Mouse (Mus musculus): ENCODE results near the gene E130114P18Rik.

The E130114P18Rik gene

DNA sequence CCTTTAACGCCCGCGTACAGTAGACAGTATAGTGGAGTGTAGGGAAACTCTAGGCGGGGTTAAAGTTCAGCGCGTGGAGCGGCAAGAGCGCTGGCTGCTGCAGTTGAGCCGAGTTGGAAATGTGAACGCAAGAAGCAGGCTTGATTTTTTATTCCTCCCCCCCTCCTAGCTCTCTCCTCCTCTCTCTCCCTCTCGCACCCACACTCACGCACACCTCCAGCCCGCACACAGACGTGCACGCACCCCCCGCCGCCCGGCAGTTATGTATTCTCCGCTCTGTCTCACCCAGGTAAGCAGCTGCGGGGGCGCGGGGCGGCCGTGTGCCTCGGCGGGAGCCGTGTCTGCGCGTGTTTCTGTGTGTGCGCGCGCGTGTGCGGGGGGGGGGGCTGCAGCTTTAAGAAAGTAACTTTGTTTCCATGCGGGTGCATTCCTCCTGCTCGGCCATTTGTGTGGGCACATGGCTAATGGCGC lies at the start of gene E130114P18Rik:
Gene E130114P18Rik, minus strand, starts transcription at position 373 of the 471 bp plus-strand sequence.
- peak; percentile 77 for DNase-seq

DNA sequence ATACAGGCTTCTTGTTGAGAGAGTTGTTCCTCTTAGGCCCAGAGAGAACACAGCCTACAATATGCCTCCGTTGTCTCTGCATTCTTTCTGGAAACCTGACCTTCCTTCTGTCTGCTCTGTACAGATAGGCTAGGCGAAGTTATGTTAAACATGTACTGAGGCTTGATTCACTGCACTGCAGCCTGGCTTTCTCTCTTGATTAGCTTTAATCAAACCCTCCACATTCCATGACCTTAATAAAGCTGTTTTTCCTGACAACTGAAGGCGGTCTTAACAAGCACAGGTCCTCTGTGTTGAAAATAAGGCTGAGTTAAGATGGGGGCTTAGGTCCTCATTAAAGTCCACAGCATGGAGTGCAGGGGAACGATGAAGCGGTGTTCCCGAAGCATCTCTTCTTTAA lies 49.2 kb upstream of the E130114P18Rik start:
- no peak for DNase-seq

DNA sequence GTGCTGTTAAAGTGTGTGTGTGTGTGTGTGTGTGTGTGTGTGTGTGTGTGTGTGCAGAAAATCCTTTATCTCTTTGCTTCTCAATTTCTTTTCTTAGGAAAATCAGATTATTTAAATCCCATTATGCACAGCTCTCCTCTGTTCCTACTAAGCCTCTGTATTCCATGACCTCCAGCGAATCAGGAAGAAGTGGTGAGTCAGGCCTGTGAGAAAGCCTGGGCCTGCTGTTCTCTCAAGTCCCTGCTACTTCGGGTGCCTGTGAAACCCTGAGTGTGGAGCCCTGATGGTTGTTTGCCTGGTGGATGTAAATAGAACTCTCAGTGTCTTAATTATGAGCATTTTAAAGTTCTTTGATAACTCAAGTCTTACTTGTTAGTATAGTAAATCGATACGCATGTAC lies 48.0 kb upstream of the E130114P18Rik start:
- no peak for DNase-seq

DNA sequence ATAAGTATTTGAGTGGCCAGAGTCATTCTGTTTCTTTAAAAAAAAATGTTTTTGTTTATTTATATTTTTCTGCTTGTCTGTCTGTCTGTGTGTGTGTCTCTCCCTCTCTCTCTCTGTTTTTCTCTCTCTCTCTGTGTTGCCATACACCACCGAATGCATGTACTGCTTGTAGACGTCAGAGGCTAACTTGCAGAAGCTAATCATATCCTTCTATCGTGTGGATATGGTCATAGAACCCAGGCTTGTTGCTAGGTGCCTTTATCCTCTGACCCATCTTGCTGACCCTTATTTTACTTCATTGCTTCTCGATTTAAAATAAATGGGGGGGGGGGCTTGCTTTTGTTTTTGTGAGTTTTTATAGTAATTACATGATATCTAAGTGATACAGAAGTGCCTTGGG lies 47.6 kb upstream of the E130114P18Rik start:
- no peak for DNase-seq

DNA sequence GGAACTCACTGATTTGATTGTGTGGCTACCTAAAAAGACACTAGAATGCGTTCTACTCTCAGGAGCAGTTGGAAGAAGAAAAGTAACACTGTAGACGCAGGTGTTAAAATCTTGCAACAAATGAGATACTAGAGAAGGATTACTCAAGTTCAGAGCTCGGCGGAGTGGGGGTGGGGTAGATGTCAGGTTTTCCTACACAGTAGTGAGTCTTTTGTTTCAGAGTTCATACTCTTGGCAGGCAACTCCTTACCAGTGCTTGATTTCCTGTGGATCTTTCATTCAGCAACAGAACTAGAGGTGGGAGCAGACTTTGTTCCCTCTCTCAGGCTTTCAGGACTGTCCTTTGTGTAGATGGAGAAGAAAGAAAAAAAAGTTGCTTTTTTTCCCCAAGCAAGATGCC lies 46.6 kb upstream of the E130114P18Rik start:
- no peak for DNase-seq

DNA sequence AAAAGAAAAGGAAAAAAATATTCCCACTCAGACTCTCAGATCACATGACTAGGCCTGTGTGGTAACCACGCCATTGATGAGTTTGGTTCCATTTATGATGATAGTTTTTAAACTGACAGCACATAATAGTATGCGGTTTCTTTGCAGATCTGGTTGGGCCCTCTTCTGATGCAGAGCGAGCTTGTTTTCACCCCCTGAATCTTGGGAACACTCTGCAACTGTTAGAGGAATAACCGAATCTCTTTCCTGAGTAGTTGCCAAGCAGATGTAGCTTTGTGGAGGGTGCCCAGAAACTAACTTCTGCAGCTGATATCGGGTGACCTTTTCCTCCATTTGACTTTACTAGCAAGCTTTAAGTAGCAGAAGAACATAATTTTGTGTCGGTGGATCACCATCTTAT lies 45.6 kb upstream of the E130114P18Rik start:
- no peak for DNase-seq

DNA sequence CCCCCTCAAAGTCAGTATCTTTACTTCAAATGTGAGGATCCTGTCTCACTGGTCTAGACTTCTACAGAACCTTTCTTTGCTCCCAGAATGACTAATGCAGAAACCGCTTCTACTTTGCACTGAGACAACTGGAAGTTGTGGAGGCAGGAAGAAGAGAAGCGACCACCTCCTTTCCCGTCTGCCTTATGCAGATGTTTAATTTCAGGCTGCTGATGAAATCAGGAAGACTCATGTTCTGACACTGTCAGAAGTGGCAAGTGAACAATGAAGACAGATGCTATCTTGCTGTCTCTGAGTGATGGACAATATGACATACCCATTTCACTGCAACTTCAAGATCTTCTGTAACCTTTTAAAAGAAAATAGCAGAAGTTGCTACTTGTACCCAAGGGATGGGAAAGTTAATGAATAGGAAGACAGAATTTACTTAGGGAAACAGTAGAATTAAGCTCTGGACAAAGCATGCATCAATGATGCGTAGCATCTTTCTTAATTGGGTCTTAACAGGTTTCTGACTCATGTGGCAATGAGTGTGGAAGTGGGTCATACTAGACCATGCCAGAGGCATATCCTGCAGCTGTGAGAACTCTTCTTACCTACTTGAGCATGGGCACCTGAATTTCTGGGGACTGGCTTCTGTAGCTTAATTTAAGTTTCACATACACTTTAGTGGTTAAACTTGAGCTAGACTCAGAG lies 43.8 kb upstream of the E130114P18Rik start:
- no peak for DNase-seq

DNA sequence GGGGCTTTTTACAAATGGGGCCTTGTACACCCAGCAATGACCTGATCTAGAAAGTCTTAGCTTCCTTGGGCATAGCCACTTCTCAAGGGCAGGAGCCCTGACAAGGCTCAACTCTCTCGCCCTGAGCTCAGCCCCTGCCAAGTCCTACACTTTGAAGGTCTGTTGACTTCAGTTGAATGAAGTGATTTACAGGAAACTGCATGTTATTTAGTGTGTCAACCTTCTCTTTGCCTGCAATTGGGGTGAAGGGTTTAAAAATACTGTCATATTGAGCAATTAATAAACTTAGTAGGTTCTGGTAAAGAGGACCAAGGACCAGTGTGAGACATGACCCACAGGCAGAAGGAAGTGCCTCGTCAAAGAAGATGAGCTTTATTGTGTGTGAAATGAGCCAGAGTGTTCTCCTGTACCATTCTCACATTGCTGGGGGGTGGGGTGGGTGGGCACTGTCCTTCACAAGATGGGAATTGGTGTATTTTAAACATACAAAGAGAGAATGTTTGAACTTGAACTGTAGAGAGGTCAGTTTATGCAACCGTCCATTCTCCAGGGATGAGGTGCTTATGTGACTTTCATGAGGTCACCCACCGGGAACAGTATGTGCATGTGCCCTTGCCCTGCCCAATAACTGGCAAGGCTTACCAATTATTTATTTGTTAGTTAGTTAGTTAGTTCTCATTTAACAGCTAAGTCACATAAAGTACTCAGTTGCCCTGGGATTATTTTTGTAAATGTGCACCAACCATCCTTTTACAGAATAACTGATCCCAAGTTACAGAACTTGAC lies 42.8 kb upstream of the E130114P18Rik start:
- DNase-seq, result no peak

DNA sequence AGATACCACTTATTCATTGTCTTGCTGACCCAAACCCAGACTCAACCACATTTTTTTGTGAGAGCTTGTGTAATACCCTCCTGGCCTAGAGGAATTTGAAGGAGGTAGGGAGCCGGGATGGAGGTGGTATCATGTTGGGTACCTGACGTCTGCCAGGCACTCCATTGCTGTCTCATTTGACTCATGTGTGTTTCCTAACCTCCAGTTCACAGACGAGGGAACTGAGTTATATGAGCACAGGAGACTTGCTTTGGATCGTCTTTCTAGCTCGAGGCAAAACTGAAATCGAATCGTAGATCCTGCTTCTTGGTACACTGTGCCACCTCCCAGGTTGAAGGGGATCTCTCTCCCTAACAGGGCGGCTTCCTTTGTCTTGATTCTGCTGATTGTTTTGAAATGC lies 41.2 kb upstream of the E130114P18Rik start:
- no peak for DNase-seq

DNA sequence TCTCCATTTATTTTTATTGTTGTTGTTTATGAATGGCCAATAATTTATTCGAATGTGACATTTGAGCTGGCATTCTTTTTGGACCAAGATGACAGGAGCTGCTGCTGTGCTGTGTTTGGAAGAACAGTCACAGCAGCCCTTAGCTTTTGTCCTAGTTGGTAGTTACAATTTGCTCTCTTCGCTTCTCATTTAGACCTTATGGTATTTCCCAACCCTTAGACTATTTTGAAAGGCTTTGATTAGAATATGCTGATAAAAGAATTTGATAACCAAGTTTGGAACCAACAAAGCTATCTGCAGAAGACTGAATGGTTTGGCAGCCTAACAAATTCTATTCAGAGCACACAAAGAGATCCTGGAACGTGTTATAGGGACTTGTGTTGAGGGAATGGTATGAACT lies 40.6 kb upstream of the E130114P18Rik start:
- no peak for DNase-seq

DNA sequence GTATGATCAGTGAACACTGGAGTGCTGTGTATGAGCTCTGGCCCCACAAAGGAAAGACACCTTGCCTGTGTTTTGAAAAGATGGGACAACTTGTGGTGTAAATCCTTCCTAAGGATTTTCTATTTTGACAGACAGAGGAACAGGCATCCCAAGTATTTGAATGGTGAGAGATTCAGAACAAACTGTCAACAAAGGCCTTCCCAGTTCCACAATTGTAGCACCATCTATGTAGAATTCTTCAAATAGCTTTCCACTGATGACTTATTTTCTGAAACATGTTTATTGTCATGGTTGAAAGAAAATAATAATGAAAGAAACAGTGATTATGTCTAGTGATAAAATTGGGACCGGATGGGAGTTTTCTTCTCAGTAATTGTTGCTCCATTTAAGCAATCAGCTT lies 39.9 kb upstream of the E130114P18Rik start:
- DNase-seq, result no peak

DNA sequence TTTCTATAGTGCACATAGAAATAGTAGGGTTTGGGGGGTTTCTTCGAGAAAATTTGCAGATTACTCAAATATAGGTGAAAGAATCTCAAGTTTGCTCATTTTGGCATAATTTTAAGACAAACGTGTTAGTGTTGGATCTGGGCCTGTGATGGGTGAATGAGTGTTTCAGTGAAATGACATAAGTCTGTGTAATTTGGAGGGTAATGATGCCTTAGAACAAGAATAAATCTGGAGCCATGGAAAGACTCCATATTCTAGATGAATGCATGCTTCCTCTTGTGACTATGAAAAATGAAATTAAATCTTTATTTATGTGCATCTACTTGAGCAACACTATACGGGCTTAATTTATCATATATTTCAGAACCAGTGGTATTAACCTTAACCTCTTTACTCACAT lies 38.9 kb upstream of the E130114P18Rik start:
- no peak for DNase-seq

DNA sequence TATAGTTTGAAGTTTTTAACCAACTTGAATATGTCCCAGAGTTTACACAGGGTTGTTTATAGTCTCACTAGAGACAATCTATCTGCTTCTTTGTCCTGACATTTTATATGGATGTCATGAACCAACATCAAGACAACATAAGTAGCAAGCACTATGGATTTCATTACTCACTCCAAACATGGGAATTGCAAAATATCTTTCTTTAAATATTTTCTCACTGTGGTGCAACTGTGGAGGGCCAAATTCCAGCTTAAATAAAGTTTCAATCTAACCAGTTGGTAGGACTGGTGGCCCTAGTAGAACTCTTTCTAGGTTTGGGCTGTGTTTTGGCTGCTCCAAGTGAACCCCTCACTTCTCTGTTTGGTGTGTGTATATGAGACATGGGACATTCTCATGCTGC lies 38.1 kb upstream of the E130114P18Rik start:
- no peak for DNase-seq

DNA sequence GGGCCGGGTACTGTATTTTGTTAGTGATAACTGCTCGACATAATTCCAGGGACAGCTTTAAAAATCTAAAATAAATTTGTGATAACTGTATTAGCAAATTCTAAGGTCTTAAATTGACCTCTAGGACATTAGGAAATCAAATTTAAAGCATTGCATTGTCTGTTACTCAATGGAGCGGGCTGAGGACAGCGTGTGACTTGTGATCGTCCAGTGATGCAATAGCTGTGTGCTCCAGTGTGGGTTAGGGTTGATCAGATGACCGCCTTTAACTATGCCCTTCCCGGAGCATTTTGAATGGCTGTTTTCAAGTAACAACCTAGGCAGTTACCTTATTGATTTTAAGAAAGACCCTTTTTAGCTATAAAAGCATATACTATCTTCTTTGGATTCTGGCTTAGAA lies 36.6 kb upstream of the E130114P18Rik start:
- no peak for DNase-seq

DNA sequence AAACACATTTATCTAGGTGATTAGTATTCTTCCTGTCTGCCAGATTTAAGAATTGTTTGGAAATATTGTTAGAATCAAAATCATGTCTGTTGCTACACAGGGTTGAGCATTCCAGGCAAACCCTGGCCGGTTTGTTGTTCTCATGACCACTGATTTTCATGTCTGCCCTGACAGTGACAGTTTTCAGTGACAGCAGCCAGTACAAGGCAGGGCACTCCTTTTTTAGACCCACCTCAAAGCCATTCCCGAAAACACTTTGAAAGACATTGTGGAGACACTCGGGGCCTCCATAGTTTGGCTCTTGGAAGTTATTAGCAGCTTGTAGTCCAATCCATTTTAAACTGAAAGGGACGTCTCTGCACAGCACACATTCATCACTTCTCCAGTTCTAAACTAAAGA lies 36.1 kb upstream of the E130114P18Rik start:
- DNase-seq, result no peak

DNA sequence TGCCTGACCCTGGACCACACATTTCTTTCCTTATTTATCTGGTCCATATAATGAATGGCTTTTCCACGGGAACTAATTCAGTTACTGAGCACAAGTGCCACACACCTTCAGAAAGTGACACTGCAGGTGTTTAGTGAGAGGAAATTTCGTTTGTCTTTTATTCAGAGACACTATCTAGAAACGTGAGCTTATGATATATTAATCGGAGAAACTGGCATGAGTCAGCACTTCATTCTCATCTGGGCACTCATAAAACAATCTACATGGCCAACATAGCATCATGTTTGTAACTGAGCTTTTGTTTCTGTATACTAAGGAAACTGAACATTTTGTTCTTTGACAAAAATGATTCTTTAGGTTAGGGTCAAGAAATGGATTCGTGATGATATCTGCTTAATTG lies 35.2 kb upstream of the E130114P18Rik start:
- no peak for DNase-seq

DNA sequence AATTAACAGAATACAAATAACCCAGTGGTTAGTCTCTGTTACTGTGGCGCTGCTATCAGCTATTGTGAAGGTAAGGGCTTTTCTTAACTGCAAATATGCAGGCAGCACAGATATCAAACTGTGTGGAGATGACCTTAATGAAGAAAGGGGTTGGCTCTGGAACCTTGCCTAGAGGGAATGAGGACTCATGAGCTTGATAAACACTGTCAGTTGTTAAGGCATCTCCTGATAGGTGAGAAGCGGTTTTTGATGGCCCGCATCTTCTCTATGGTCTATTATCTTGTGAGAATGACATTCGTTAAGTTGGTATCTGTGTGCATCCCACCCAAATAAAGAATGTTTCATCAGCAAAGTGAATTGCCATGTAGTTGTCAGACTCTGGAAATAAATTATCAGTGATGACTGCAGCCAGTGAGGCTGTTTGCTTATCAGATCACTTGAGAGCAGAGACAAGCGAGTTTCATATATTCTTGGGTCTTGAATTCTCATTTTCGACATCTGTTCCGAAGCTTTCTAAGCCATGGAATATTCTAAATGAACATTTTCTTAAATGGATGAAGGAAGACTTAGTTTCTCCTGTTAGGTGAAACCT lies 32.6 kb upstream of the E130114P18Rik start:
- no peak for DNase-seq

DNA sequence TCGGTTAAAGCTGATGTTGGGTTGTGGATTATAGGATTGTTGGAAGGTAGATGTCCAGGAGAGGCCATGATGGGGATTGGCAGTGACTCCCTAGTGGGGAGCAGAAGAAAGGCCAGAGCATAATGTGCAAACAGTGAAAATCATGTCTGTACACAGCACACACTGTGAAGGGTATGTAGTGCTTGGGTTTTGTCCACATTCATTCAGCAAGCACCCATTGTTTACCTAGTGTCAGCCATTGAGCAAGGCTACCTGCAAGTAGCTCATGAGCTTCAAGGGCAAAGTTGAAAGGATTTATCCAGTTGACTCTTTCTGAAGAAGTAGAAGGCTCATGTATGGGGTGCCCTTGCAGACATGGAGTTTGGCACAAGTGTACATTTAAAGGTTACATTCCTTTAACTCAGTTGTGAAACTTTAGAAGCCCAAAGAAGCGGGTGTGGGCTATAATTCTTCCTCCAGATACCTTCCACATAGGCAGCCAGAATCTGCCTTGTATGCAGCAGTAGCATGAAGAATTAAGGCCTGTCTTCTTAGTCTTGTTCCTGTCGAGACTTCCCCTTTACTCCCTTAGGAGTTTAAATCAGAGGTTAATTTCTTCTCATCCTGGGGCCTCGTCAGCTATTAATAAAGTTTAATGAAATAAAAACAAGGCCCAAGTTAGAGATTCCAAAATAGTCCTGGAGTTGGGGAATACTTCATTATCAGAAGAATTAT lies 31.9 kb upstream of the E130114P18Rik start:
- no peak for DNase-seq

DNA sequence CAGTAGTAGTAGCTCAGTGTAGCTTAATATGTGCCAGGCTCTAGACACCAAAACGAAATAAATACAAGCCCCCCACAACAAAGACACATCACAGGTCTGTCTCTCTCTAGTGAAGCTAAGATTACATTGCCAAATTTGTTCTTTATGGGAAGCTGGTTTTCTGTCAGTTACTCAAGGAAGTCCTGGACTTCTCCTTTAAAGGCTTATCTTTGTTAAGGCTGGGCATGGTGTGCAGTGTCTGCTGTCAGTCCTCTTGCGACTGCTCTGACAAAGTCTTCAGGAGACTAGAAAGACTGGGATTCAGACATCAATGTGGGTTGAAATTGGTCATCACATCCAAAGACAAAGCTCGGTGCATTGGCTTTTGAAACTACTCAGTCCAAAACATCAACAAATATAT lies 31.0 kb upstream of the E130114P18Rik start:
- DNase-seq, result no peak

DNA sequence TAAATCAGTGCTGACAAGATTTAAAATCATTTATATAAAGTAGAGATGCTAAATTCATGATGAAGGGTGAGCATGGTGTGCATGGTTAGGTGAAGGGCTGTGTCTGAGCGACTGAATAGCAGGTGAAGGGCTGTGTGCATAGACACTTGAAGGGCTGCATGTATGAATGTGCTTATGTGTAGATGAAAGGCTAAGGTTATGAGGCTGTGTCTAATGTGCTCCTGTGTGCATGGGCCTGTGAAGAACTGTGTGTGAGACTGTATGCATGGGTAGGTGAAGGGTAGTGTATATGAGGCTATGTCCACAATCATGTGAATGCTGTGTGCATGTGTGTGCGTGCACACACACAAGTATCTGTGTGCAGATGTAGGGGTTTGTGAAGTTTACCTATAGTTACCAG lies 29.0 kb upstream of the E130114P18Rik start:
- no peak for DNase-seq

DNA sequence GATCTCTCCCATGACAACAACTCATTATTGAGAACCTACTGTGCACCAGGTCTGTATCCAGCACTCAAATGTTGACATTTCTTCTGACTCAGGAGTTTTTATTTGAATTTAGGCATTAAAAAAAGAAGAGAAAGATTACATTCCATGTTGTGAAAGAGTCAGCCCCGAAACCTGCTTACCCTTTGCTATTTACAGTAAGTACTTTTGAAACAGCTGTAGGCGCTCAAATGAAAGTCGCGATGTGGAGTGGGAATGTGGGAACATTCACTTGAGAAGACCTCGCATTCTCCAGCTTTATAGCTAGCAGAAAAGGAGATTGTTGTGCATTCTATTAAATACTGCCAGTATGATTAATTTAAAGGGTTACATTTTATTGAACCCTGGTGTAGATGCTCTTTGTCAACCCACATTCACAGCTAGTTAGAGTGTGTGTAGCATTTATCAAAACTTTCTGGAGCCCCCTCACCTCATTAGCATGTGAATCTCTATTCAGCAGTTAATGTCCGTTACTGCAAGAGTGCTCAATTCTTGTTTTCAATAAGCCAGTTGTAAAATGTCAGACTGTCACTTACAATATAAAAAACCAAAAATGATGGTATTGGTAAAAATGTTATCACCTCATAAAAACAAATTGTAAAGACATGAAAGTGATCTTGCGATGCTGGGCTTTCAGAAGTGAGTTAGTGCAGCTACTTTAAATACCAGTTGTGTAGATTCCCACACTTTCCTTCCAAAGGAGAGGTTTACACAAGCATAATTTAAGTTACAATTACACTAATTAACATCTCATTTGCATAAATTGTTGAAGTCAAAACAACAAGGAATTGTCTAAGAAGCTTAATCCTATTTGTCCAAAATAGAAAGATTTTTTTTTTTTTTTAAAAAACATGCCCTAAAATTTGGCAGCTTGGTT lies 28.3 kb upstream of the E130114P18Rik start:
- DNase-seq, result no peak

DNA sequence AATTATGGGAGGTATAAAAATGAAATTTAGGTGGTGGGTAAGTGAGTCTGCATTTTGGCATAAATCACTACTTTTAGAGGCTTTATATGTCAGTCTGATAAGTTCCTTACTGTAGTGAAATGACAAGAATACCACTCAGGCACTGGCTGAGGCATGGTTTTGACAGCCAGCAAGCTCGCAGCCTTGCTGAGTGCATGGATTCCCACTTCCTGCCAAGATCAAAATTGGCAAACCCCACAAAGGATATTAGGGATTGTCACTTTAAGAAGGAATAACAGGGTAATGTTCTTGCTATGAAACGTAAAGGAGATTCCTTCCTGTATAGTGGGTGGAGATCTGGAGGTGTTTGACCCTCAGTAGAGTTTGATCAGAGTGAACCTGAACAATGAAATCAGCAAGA lies 27.4 kb upstream of the E130114P18Rik start:
- no peak for DNase-seq
